Mouse (Mus musculus) heart, postnatal 0 days (tissue): Measurements from ENCODE around the gene Dennd1a. TPM values are rescaled to one million over a fixed set of nuclear protein-coding genes. Genes with fewer than 3 reads are reported as not detected.

Experiments
- ATAC-seq: fragments of 200-750 bp; cut with Nextera tagmentation; 2 replicates; pipeline ENCODE4 v1.8.0; 2017; ENCODE audit warnings: low read depth, moderate number of reproducible peaks, moderate library complexity; ENCODE audit not compliant: insufficient read depth
- DNase-seq: peaks from one replicate; pipeline ENCODE4 v3.0.0-alpha.2; 2016; ENCODE audit warnings: low spot score
- H3K27ac ChIP-seq: fragments of 300-500 bp; sonication (generic); 2 replicates; pipeline ENCODE4 v1.5.1; 2014; ENCODE audit warnings: low read depth, mild to moderate bottlenecking
- H3K27me3 ChIP-seq: fragments of 300-500 bp; sonication (generic); 2 replicates; pipeline ENCODE4 v1.6.1; 2014; ENCODE audit warnings: low read length, mixed read lengths; ENCODE audit not compliant: control insufficient read depth, insufficient read depth
- H3K36me3 ChIP-seq: fragments of 300-500 bp; sonication (generic); replicated peaks from 2 replicates; pipeline ENCODE4 v1.6.1; 2014; ENCODE audit warnings: low read length, mixed read lengths; ENCODE audit not compliant: control insufficient read depth, insufficient read depth
- H3K4me1 ChIP-seq: fragments of 300-500 bp; sonication (generic); 2 replicates; pipeline ENCODE4 v1.6.1; 2014; ENCODE audit warnings: antibody characterized with exemption; ENCODE audit not compliant: control insufficient read depth, insufficient read depth
- H3K4me2 ChIP-seq: fragments of 300-500 bp; sonication (generic); 2 replicates; pipeline ENCODE4 v1.6.1; 2014; ENCODE audit warnings: low read depth, mild to moderate bottlenecking, low read length, moderate library complexity
- H3K4me3 ChIP-seq: fragments of 300-500 bp; sonication (generic); 2 replicates; pipeline ENCODE4 v1.5.1; 2014; ENCODE audit warnings: low read depth, low read length
- H3K9ac ChIP-seq: fragments of 300-500 bp; sonication (generic); replicated peaks from 2 replicates; pipeline ENCODE4 v1.6.1; 2014; ENCODE audit warnings: low read depth, low read length, mixed read lengths
- H3K9me3 ChIP-seq: fragments of 300-500 bp; sonication (generic); replicated peaks from 2 replicates; pipeline ENCODE4 v1.6.1; 2016; ENCODE audit warnings: low read length; ENCODE audit not compliant: control insufficient read depth
- CTCF ChIP-seq: IDR thresholded peaks from 2 replicates; pipeline ENCODE4 v1.5.1; 2016; ENCODE audit warnings: antibody characterized with exemption, control low read depth, low read depth
- EP300 ChIP-seq: IDR thresholded peaks from 2 replicates; pipeline ENCODE4 v1.6.1; 2016; ENCODE audit warnings: antibody characterized with exemption, low read depth
- WGBS: fragments of 180-500 bp; shearing (Covaris S2); extraction: QIAGEN DNeasy Blood & Tissue Kit; methylation state at CpG from one replicate; pipeline ENCODE4 v1.1.7; 2014; 5-methylcytosine and 5-hydroxymethylcytosine counted together
- microRNA-seq: library from miRNA; unstranded; fragments of <30 nt; microRNA quantifications from one replicate; pipeline ENCODE4, GENCODE M21; 2016
- polyA plus RNA-seq: library from polyadenylated mRNA; unstranded; fragments of >200 nt; fragmentation: Nextera tagmentation; extraction: Ambion mirVana; gene quantifications from 2 replicates; pipeline ENCODE4 v1.2.1, GENCODE M21; 2015
- total RNA-seq: library from RNA; depleted of rRNA; stranded (reverse); fragments of >200 nt; gene quantifications from 2 replicates; pipeline ENCODE4 v1.2.3, GENCODE M21; 2014; ENCODE audit warnings: low replicate concordance; rRNA removed

The Dennd1a gene
- total and polyA plus RNA-seq, 2 experiments from 2014 or later = 5.7 to 15.8 TPM

- ATAC-seq = peak; percentile 48; the same call in 1 of the 2 replicates
- 16% methylated on average over 6 of the region's 6 CpGs for WGBS
- Histone ChIP-seq H3K9ac (no peak overlapping the region), H3K27me3 (no peaks in the 10 kb centered on the region), H3K9me3 (no peaks in the 10 kb centered on the region), H3K4me1 (peaks cover 11% of the 10 kb centered on the region), H3K4me2 (no peak overlapping the region), H3K36me3 (no peaks in the 10 kb centered on the region), H3K27ac (no peak overlapping the region), H3K4me3 (no peak overlapping the region)
- no peak for DNase-seq
- TF ChIP-seq EP300 (no peak), CTCF (no peak)
These were observed 537.9 kb downstream of the Dennd1a start for GRCm38 (mm10) chr2:37749323-37749722.

Small RNA genes lying within 50 kb of the gene (microRNA-seq; reads per million reads assigned to microRNA genes)
- not detected for gene Gm44455

Other genes with a start within 250 kb of the Dennd1a start
- gene Lhx2, start 51.9 kb upstream of the Dennd1a start, total RNA-seq = not detected in 2 replicates
- gene Lhx2, start 51.9 kb upstream of the Dennd1a start, polyA plus RNA-seq = 0.04 TPM in 1 of 2 replicates, not detected in the other
- 12.3 and 18.1 TPM in 2 replicates for gene Nek6, start 224.3 kb upstream of the Dennd1a start, total RNA-seq
- 25.5 and 26.5 TPM in 2 replicates for gene Nek6, start 224.3 kb upstream of the Dennd1a start, polyA plus RNA-seq